In the genomic region with DNA sequence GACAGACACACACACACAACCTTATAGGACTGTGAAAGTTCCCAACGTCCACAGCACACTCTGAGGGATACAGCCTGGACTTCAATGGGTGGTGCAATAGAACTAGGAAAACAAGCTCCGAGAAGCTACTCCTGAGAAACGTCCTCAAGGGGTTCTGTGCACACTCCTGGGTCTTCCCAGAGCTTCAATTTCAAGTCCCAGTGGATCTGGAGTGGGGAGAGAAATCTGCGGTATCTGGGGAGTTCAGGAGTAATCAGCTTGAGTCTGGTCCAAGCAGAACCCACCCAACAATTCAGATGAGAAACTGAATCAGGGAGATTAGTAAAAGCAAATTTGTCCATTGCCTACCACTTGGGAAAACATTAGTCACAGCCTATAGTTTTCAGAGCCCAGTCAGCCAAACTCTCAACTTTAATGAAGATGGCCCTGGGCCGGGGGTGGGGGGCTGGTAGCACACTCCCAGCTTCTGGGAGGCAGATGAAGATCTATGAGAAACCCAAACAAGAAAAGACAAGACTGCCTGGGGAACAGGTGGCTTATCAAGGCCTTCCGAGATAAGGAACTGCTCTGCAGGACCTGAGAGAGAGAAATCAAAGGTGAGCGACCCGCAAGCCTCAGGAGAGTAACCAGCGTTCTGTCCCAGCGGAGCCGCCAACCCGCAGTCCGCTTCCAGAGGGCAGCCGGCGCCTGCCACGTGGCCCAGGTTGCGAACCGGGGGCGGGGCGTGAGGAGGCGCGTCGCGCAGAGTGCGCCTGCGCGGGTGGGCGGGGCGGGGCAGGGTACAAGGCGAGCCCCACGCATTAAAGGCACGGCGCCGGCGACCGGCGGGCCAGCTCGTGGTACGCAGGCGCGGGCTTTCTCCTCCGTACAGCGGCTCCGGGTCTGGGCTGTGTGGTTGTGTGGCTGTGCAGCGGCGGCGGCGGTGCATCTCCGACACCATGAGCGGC, we compare ENCODE assay signal across 7 mouse cellular contexts. TPM values are rescaled to one million over a fixed set of nuclear protein-coding genes. Genes with fewer than 3 reads are reported as not detected.
DNase-seq lines count a peak whose midpoint lies in the region; ATAC-seq lines count a peak whose summit lies in the region.

A gene (plus strand): TSS at position 763 of the 947 bp plus-strand sequence.

- no peaks in the 10 kb centered on the region for H3K27me3 ChIP-seq in embryonic facial prominence, embryonic 12.5 days
- H3K27me3 ChIP-seq in limb, embryonic 13.5 days: no peaks in the 10 kb centered on the region
- no peaks in the 10 kb centered on the region for H3K27me3 ChIP-seq in midbrain, embryonic 16.5 days (ENCODE audit: control insufficient read depth, insufficient read depth, low read depth, low read length)

- ATAC-seq in embryonic facial prominence, embryonic 12.5 days (ENCODE audit: insufficient number of reproducible peaks, insufficient read depth, low FRiP score, low TSS enrichment): peak; percentile 95
- peak; percentile 97 for ATAC-seq in limb, embryonic 13.5 days (ENCODE audit: low FRiP score, low read depth)
- ATAC-seq in midbrain, embryonic 16.5 days: peak; percentile 99

- peak; percentile 92 for DNase-seq in adrenal gland, postnatal 25 days
- peak; percentile 88 to 92 for DNase-seq in heart, adult 18-20 months
- DNase-seq in kidney, adult 8-10 months: peak; percentile 80
- peak; percentile 67 to 87 for DNase-seq in spleen, postnatal 10 days (ENCODE audit: low spot score in 2 of 2)

- peak within 1 kb of the TSS; percentile 85 for H3K4me3 ChIP-seq in embryonic facial prominence, embryonic 12.5 days
- H3K4me3 ChIP-seq in limb, embryonic 13.5 days: peak within 1 kb of the TSS; percentile 86
- peak within 1 kb of the TSS; percentile 77 for H3K4me3 ChIP-seq in midbrain, embryonic 16.5 days (ENCODE audit: low read depth, low read length)

- H3K27ac ChIP-seq in embryonic facial prominence, embryonic 12.5 days: peak within 1 kb of the TSS; percentile 73
- H3K27ac ChIP-seq in limb, embryonic 13.5 days: peak within 1 kb of the TSS; percentile 65
- peak within 1 kb of the TSS; percentile 82 for H3K27ac ChIP-seq in midbrain, embryonic 16.5 days (ENCODE audit: low read length)

- WGBS in embryonic facial prominence, embryonic 12.5 days: 2% methylated on average over 47 of the region's 50 CpGs
- 4% methylated on average over 41 of the region's 50 CpGs for WGBS in limb, embryonic 13.5 days
- WGBS in midbrain, embryonic 16.5 days: 5% methylated on average over 26 of the region's 50 CpGs

- H3K9me3 ChIP-seq in embryonic facial prominence, embryonic 12.5 days: no peaks in the 10 kb centered on the region
- no peaks in the 10 kb centered on the region for H3K9me3 ChIP-seq in limb, embryonic 13.5 days
- no peaks in the 10 kb centered on the region for H3K9me3 ChIP-seq in midbrain, embryonic 16.5 days (replicated peaks; ENCODE audit: control insufficient read depth, low read length, poor library complexity, severe bottlenecking)

- H3K4me2 ChIP-seq in embryonic facial prominence, embryonic 12.5 days (replicated peaks): peak within 1 kb of the TSS; percentile 92
- peak within 1 kb of the TSS; percentile 94 for H3K4me2 ChIP-seq in limb, embryonic 13.5 days (replicated peaks)
- peak within 1 kb of the TSS; percentile 74 for H3K4me2 ChIP-seq in midbrain, embryonic 16.5 days (ENCODE audit: low read length)

- H3K36me3 ChIP-seq in embryonic facial prominence, embryonic 12.5 days: peaks cover 7% of the 10 kb centered on the region; the same call in 1 of the 2 replicates
- peaks cover 7% of the 10 kb centered on the region for H3K36me3 ChIP-seq in limb, embryonic 13.5 days
- no peaks in the 10 kb centered on the region for H3K36me3 ChIP-seq in midbrain, embryonic 16.5 days (ENCODE audit: control insufficient read depth, insufficient read depth, low read length)

- peaks cover 14% of the 10 kb centered on the region; the same call in 1 of the 2 replicates for H3K4me1 ChIP-seq in embryonic facial prominence, embryonic 12.5 days
- peaks cover 21% of the 10 kb centered on the region for H3K4me1 ChIP-seq in limb, embryonic 13.5 days
- H3K4me1 ChIP-seq in midbrain, embryonic 16.5 days (ENCODE audit: control insufficient read depth, insufficient read depth, low read length): peaks cover 4% of the 10 kb centered on the region

- peak within 1 kb of the TSS; percentile 86 for H3K9ac ChIP-seq in embryonic facial prominence, embryonic 12.5 days
- H3K9ac ChIP-seq in limb, embryonic 13.5 days: peak within 1 kb of the TSS; percentile 87
- H3K9ac ChIP-seq in midbrain, embryonic 16.5 days (ENCODE audit: low read depth, low read length): peak within 1 kb of the TSS; percentile 91

RNA-seq across cellular contexts. Expression of the gene that starts here (rescaled TPM):
- total RNA-seq in adrenal gland, postnatal 25 days (2021): 107 and 153 TPM in 2 replicates
- 215 and 221 TPM in 2 replicates for polyA plus RNA-seq in embryonic facial prominence, embryonic 12.5 days (2016; fragmentation: Nextera tagmentation; extraction: Ambion mirVana)
- 10 to 100 TPM; 81.8 to 82.3 TPM for total RNA-seq in heart, adult 18-20 months (2021)
- 208 and 209 TPM in 2 replicates for polyA plus RNA-seq in limb, embryonic 13.5 days (2015; fragmentation: Nextera tagmentation; extraction: Ambion mirVana)
- polyA plus RNA-seq in midbrain, embryonic 16.5 days (2015; fragmentation: Nextera tagmentation; extraction: Ambion mirVana): 214 and 221 TPM in 2 replicates

Comparison
In these comparisons a context has a peak if more than half of its experiments do, and no peak if none do; other contexts are left out.
1. Peak in every context shown above with its lines: DNase-seq, ATAC-seq, H3K4me3 ChIP-seq and H3K27ac ChIP-seq.